Mouse (Mus musculus) kidney, embryonic 14.5 days (tissue): ENCODE measurements around the gene Ttll8. TPM values are rescaled to one million over a fixed set of nuclear protein-coding genes. Genes with fewer than 3 reads are reported as not detected.

Source experiments
- ATAC-seq: fragments of 200-750 bp; cut with Nextera tagmentation; 2 replicates; pipeline ENCODE4 v1.8.0; 2017; ENCODE audit warnings: moderate number of reproducible peaks, mild to moderate bottlenecking, moderate TSS enrichment, moderate library complexity; ENCODE audit not compliant: low FRiP score, low TSS enrichment
- H3K27ac ChIP-seq: fragments of 300-500 bp; sonication (generic); 2 replicates; pipeline ENCODE4 v1.5.1; 2014; ENCODE audit warnings: low read depth, mild to moderate bottlenecking, low read length, moderate library complexity, mixed read lengths
- H3K27me3 ChIP-seq: fragments of 300-500 bp; sonication (generic); 2 replicates; pipeline ENCODE4 v1.6.1; 2014; ENCODE audit warnings: mild to moderate bottlenecking, low read length; ENCODE audit not compliant: control insufficient read depth, insufficient read depth
- H3K36me3 ChIP-seq: fragments of 300-500 bp; sonication (generic); 2 replicates; pipeline ENCODE4 v1.6.1; 2014; ENCODE audit warnings: low read length, mixed read lengths; ENCODE audit not compliant: control insufficient read depth, insufficient read depth
- H3K4me1 ChIP-seq: fragments of 300-500 bp; sonication (generic); 2 replicates; pipeline ENCODE4 v1.6.1; 2014; ENCODE audit warnings: low read length, mixed read lengths; ENCODE audit not compliant: control insufficient read depth, insufficient read depth
- H3K4me2 ChIP-seq: fragments of 300-500 bp; sonication (generic); replicated peaks from 2 replicates; pipeline ENCODE4 v1.6.1; 2014; ENCODE audit warnings: low read depth, mild to moderate bottlenecking, low read length
- H3K4me3 ChIP-seq: fragments of 300-500 bp; sonication (generic); 2 replicates; pipeline ENCODE4 v1.5.1; 2014; ENCODE audit warnings: mild to moderate bottlenecking, low read length
- H3K9ac ChIP-seq: fragments of 300-500 bp; sonication (generic); 2 replicates; pipeline ENCODE4 v1.6.1; 2014; ENCODE audit warnings: low read depth, mild to moderate bottlenecking, low read length, moderate library complexity
- H3K9me3 ChIP-seq: fragments of 300-500 bp; sonication (generic); 2 replicates; pipeline ENCODE4 v1.6.1; 2016; ENCODE audit warnings: low read length; ENCODE audit not compliant: control insufficient read depth
- WGBS: fragments of 180-500 bp; shearing (Covaris S2); extraction: QIAGEN DNeasy Blood & Tissue Kit; methylation state at CpG from one replicate; pipeline ENCODE4 v1.1.7; 2014; 5-methylcytosine and 5-hydroxymethylcytosine counted together
- polyA plus RNA-seq: library from polyadenylated mRNA; unstranded; fragments of >200 nt; fragmentation: Nextera tagmentation; extraction: Ambion mirVana; gene quantifications from 2 replicates; pipeline ENCODE4 v1.2.1, GENCODE M21; 2014

Ttll8 gene
- polyA plus RNA-seq, 1 experiment from 2014 or later, result not detected

DNA sequence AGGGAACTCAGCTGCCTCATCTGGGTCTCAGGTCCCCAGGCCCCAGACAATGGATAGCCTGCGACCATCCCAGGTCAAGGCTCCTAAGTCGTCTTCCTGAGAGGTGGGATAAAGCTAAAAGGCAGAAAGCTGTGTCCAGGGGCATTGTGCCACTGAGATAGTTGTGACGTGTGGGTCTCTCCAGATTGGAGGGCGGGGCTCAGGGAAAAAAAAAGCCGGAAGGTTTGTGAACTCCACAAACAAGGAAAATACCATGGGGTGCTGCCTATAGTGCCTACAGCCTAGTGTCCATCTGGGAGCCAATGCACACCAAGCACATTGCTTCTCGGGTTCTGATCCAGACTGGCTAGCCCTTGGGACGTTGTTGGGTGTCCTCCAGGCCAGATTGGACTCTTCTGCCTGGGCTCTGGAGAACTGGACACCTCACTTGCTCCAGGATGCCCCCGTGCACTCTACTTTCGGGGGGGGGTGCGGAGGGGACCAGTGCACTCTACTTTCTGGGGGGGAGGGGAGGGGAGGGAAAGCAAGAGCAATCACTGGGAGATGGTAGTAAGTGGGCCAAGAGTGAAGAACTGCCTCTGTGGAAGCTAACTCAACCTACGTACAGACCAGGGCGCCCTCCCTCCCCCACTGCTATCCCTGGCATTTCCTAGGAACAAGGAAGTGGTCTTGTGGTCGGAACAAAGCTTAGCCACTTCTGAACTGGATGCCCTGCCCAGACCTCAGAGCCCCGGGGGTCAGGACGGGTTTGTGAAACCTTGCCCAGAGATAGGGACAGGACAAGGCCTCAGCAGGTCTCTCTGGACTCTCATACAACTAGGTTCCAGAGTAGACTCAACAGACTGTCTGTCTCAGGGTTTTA is 99.0 kb downstream of the Ttll8 start:
- no peaks in the 10 kb centered on the region for H3K9me3 ChIP-seq
- no peak overlapping the region for H3K4me3 ChIP-seq
- 0 out of 2 replicates have a peak overlapping the region, but pooled peaks have one; percentile 11 for H3K27ac ChIP-seq
- no peaks in the 10 kb centered on the region for H3K36me3 ChIP-seq
- no peak for ATAC-seq
- peaks cover 29% of the 10 kb centered on the region for H3K4me1 ChIP-seq
- H3K27me3 ChIP-seq, result no peaks in the 10 kb centered on the region
- WGBS, result 75% methylated on average over 15 of the region's 15 CpGs
- H3K4me2 ChIP-seq, result no peak overlapping the region
- H3K9ac ChIP-seq, result peak overlapping the region; percentile 28; the same call in 1 of the 2 replicates

DNA sequence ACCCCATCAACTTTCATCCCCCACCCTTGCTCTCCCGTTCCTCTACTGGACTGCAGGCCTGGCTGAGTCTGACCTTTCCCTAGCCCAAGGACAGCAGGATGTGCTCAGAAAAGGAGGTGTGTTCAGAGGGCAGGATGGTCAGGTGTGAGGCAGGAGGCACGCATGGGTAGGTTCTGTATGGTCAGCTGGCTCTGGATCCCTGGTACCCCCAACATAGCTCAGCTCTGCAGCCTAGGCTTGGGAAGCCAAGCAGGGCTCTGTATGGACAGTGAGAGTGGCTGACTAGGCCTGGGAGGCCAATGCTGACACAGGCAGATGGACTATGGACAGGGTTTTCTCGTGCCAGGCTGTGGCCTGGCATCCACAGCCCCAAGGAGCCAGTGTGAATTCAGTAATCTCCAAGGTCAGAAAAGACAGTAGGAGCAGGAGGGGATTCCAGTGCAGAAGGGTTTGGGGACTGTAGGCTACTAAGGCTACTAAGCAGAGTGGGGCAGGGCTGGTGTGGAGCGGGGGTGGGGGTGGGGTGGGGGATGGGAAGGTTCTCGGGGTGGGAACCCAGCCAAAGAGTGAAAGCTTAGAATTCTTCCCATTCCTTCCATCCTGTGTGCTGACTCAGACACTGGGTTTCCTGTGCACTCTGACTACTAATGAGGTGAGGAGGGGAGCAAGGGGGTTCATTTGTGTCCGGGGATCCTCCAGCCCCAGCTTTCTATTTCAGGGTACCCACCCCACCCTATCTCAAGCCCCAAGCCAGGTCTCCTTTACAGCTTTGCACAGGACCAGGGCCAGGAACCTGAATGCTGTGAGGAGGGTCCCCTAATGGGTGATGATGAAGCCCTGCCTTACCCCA is 99.9 kb downstream of the Ttll8 start:
- H3K9ac ChIP-seq, result peak overlapping the region; percentile 28; the same call in 1 of the 2 replicates
- 0 out of 2 replicates have a peak overlapping the region, but pooled peaks have one; percentile 11 for H3K27ac ChIP-seq
- 47% methylated on average over 6 of the region's 6 CpGs for WGBS
- H3K4me3 ChIP-seq, result no peak overlapping the region
- H3K9me3 ChIP-seq, result no peaks in the 10 kb centered on the region
- no peaks in the 10 kb centered on the region for H3K27me3 ChIP-seq
- ATAC-seq, result no peak; the same call in 1 of the 2 replicates
- H3K4me1 ChIP-seq, result peaks cover 29% of the 10 kb centered on the region
- no peak overlapping the region for H3K4me2 ChIP-seq
- H3K36me3 ChIP-seq, result no peaks in the 10 kb centered on the region

DNA sequence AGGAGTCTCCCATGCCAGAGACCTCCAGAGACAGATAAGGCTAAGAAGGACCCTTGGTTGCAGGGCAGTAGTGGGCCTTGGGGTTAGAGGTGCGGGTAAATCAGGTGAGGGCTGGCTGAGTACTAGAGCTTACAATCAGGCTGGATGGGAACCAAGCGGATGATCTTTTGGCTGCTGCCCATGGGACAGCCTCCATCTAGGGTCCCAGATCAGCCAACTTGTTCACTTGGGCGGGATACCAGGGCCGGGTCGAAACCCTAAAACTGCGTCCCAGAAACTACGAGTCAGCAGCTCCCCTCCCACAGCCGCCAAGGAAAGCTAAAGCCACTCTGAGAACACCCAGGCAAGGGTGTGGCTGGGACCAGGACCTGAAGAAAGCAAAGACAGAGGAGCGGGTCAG is 101.1 kb downstream of the Ttll8 start:
- H3K4me3 ChIP-seq, result no peak overlapping the region
- peaks cover 29% of the 10 kb centered on the region for H3K4me1 ChIP-seq
- H3K9ac ChIP-seq, result no peak overlapping the region
- H3K27me3 ChIP-seq, result no peaks in the 10 kb centered on the region
- no peak overlapping the region for H3K4me2 ChIP-seq
- no peaks in the 10 kb centered on the region for H3K36me3 ChIP-seq
- 81% methylated on average over 9 of the region's 9 CpGs for WGBS
- no peak overlapping the region for H3K27ac ChIP-seq
- H3K9me3 ChIP-seq, result no peaks in the 10 kb centered on the region
- ATAC-seq, result no peak

DNA sequence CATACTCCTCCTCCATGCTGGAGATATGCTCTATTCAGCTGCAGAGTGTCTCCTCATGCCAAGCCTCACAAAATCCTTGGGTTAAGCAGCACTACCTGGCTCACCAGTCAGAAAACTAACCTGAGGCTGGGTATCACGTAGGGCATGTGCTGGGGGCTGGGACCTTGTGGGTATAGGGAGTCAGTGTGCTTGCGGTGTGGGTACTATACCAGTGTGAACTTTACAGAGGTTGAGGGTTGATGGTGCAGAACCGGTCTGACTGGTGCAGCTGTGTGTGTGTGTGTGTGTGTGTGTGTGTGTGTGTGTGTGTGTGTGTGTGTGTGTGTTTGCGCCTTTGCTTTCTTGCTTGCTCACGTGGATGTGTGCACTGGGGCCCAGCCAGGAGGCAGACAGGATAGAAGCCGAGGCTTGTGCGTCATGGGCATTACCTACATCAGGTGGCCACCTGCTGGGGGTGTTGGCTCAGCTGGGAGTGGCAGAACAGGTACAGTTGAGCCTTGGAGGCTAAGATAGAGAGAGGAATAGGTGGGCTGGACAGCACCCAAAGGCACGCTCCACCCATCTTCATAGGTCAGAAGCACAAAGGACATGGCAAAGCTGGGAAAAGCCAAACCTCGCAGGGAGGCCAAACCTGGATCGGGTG is 102.6 kb downstream of the Ttll8 start:
- H3K27ac ChIP-seq, result peak overlapping the region; percentile 48
- no peak overlapping the region for H3K9ac ChIP-seq
- H3K27me3 ChIP-seq, result no peaks in the 10 kb centered on the region
- H3K4me1 ChIP-seq, result peaks cover 29% of the 10 kb centered on the region
- no peaks in the 10 kb centered on the region for H3K36me3 ChIP-seq
- ATAC-seq, result peak; percentile 68
- H3K9me3 ChIP-seq, result no peaks in the 10 kb centered on the region
- no peak overlapping the region for H3K4me3 ChIP-seq
- WGBS, result 59% methylated on average over 10 of the region's 10 CpGs
- no peak overlapping the region for H3K4me2 ChIP-seq

- Histone ChIP-seq H3K9ac (no peak overlapping the region), H3K27me3 (no peaks in the 10 kb centered on the region), H3K27ac (peak overlapping the region; percentile 48), H3K9me3 (no peaks in the 10 kb centered on the region), H3K36me3 (no peaks in the 10 kb centered on the region), H3K4me3 (no peak overlapping the region), H3K4me2 (no peak overlapping the region), H3K4me1 (peaks cover 29% of the 10 kb centered on the region)
- WGBS, result 45% methylated on average over 3 of the region's 3 CpGs
- peak; percentile 28; the same call in 1 of the 2 replicates for ATAC-seq
Observed at GRCm38 (mm10) chr15:88851076-88851475, 103.1 kb downstream of the Ttll8 start.

DNA sequence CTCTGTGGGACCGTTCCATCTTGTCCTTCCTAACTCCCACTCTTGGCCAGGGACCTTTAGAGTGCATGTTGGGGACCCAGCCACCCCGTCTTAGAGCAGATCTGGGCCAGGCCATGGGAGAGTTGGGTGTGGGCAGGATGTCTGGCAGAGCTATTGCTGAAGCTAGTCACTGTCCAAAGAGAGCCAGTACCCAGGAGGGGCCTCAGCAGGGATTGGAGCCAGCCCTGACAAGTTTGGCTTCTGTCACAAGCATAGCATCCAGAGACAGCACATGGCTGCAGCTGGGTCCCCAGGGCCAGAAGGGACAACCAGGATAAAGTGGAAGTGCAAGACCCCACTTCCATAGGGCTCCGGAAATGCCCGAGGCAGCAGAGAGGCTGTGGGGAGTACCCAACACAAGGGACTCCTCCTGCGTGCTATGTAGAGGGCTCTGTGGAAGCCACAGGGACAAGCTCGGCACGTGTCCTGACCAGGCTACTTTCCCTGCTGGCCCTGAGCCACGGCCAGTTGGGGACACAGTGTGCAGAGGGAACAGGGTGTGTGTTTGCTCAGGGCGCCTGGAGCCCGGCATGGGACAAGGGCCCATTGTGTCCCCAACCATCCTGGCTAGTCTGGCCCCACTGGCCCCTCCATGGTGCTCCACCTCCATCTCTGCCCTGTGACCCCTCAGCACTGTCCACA is 103.9 kb downstream of the Ttll8 start:
- Histone ChIP-seq H3K27me3 (no peaks in the 10 kb centered on the region), H3K27ac (no peak overlapping the region), H3K36me3 (no peaks in the 10 kb centered on the region), H3K4me2 (no peak overlapping the region), H3K4me3 (no peak overlapping the region), H3K9ac (no peak overlapping the region), H3K9me3 (no peaks in the 10 kb centered on the region), H3K4me1 (peaks cover 28% of the 10 kb centered on the region)
- ATAC-seq, result no peak; the same call in 1 of the 2 replicates
- 74% methylated on average over 10 of the region's 10 CpGs for WGBS

DNA sequence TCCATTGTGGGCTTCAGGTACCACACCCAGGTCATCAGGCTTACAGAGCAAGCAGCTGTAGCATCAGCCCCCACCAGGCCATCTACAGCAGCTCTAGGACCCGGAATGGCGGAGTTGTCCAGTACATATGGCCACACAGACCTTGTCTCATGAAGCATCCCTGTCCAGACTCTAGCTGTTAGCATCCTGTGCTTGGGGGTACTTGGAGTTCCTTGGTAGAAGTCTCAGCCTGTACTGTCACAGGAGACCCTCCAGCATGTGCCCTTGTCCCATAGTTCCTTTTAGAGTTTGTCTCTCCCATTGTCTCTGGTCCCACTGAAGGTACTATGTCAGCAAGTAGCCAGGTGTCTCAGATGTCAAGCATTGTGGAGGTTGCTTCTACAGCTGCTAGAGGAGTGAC is 104.6 kb downstream of the Ttll8 start:
- Histone ChIP-seq H3K9me3 (no peaks in the 10 kb centered on the region), H3K27me3 (no peaks in the 10 kb centered on the region), H3K4me1 (peaks cover 21% of the 10 kb centered on the region), H3K36me3 (no peaks in the 10 kb centered on the region), H3K27ac (no peak overlapping the region), H3K4me2 (no peak overlapping the region), H3K9ac (no peak overlapping the region), H3K4me3 (no peak overlapping the region)
- no peak for ATAC-seq
- 90% methylated on average over 2 of the region's 2 CpGs for WGBS

DNA sequence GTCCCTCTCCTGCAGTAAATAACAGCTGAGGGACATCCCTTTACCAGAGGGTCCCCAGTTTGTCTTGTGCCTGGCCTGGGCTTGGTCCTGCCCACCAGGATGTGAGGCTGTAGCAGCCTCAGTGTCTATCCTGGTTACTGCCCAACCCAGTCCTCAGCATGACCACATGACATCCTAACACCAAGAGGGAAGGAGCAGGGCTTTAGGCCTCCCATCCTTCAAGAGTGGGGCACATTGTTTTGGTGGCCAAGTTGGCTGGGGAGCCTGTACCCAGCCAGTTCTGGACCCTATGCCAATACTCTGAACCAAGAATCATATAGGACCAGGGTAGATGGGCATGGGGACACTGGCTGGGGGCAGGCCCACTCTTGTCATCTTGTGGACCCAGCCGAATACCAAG is 105.6 kb downstream of the Ttll8 start:
- Histone ChIP-seq H3K9me3 (no peaks in the 10 kb centered on the region), H3K4me1 (peaks cover 14% of the 10 kb centered on the region; the same call in 1 of the 2 replicates), H3K27me3 (no peaks in the 10 kb centered on the region), H3K36me3 (no peaks in the 10 kb centered on the region), H3K27ac (no peak overlapping the region), H3K4me3 (no peak overlapping the region), H3K9ac (no peak overlapping the region), H3K4me2 (no peak overlapping the region)
- WGBS, result 100% methylated on average over 1 of the region's 1 CpGs
- no peak for ATAC-seq
